Mouse (Mus musculus): ENCODE data around the gene Carmil1.

DNA sequence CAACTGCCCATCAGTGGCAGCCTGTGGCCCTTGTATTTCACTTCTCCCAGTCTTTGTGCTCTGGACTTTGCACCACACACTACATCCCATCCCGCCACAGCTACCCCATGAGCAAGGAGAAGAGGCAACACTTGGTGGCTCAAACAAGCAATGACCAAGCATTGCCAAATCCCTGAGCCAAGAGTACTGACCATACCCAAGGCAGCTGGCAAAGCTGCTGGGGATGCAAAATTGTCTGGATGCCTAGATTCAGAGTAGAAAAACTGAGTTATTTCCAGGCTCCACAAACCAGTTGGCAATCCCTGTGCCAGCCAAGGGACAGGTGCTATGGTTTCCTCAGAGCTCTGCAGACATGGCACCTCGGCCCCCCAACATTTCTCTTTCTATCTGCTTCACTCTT is 279.5 kb downstream of the Carmil1 start:
- no peak for TF ChIP-seq GATA1 (IDR thresholded peaks at IDR 0.05; ENCODE audit: low read length)
- TF ChIP-seq TAL1 (IDR thresholded peaks at IDR 0.05; ENCODE audit: low read length), result no peak

Data from erythroblast, embryonic 14.5 days (primary cell).